Mouse (Mus musculus): ENCODE measurements around the gene Pigz.
"Not testable (repeated sequence)": the region's sequence is repeated elsewhere in the genome, so short reads cannot be mapped to it uniquely, and the experiment has no call there.

The Pigz gene

GRCm38 (mm10) chr16:31932255-31932654 is 1.4 kb upstream of the Pigz start:
- DNase-seq (ENCODE audit: low read depth, low spot score) = no peak

- peak; percentile 33 for DNase-seq (ENCODE audit: low read depth, low spot score)
These were observed 582 bp upstream of the Pigz start for GRCm38 (mm10) chr16:31932840-31933697.

- no peak for DNase-seq (ENCODE audit: low read depth, low spot score)
These were observed 929 bp downstream of the Pigz start for GRCm38 (mm10) chr16:31934550-31935010.

- DNase-seq (ENCODE audit: low read depth, low spot score) = no peak
These were observed 1.7 kb downstream of the Pigz start for GRCm38 (mm10) chr16:31935091-31935979.

GRCm38 (mm10) chr16:31936568-31936967 is 2.9 kb downstream of the Pigz start:
- no peak for DNase-seq (ENCODE audit: low read depth, low spot score)

- no peak for DNase-seq (ENCODE audit: low read depth, low spot score)
These were observed 5.2 kb downstream of the Pigz start for GRCm38 (mm10) chr16:31938856-31939255.

- DNase-seq (ENCODE audit: low read depth, low spot score) = no peak
These were observed 6.9 kb downstream of the Pigz start for GRCm38 (mm10) chr16:31940586-31940985.

GRCm38 (mm10) chr16:31943980-31944379 is 10.3 kb downstream of the Pigz start:
- DNase-seq (ENCODE audit: low read depth, low spot score) = peak; percentile 32

- DNase-seq (ENCODE audit: low read depth, low spot score) = no peak
These were observed 11.1 kb downstream of the Pigz start for GRCm38 (mm10) chr16:31944698-31945255.

- no peak for DNase-seq (ENCODE audit: low read depth, low spot score)
These were observed 11.7 kb downstream of the Pigz start for GRCm38 (mm10) chr16:31945372-31945771.

- not testable (repeated sequence) for DNase-seq (ENCODE audit: low read depth, low spot score)
These were observed 12.3 kb downstream of the Pigz start for GRCm38 (mm10) chr16:31945986-31946385.

GRCm38 (mm10) chr16:31947333-31947732 is 13.7 kb downstream of the Pigz start:
- DNase-seq (ENCODE audit: low read depth, low spot score) = peak; percentile 11

- DNase-seq (ENCODE audit: low read depth, low spot score) = no peak
These were observed 14.3 kb downstream of the Pigz start for GRCm38 (mm10) chr16:31947901-31948316.

GRCm38 (mm10) chr16:31948345-31948774 is 14.7 kb downstream of the Pigz start, which contains the start of the genes 0610012G03Rik and Ncbp2:
TSS of gene 0610012G03Rik (minus strand) at chr16:31948494.
TSS of gene Ncbp2 (plus strand) at chr16:31948513.
- peak; percentile 85 for DNase-seq (ENCODE audit: low read depth, low spot score)

GRCm38 (mm10) chr16:31963224-31963623 is 29.6 kb downstream of the Pigz start:
- no peak for DNase-seq (ENCODE audit: low read depth, low spot score)

GRCm38 (mm10) chr16:31975258-31975657 is 41.6 kb downstream of the Pigz start:
- no peak for DNase-seq (ENCODE audit: low read depth, low spot score)

GRCm38 (mm10) chr16:31979501-31979900 is 45.9 kb downstream of the Pigz start:
- DNase-seq (ENCODE audit: low read depth, low spot score) = no peak

GRCm38 (mm10) chr16:31980946-31981345 is 47.3 kb downstream of the Pigz start:
- no peak for DNase-seq (ENCODE audit: low read depth, low spot score)

GRCm38 (mm10) chr16:31992039-31992438 is 58.4 kb downstream of the Pigz start:
- DNase-seq (ENCODE audit: low read depth, low spot score) = no peak

- no peak for DNase-seq (ENCODE audit: low read depth, low spot score)
These were observed 59.5 kb downstream of the Pigz start for GRCm38 (mm10) chr16:31993195-31993594.

GRCm38 (mm10) chr16:31993946-31994345 is 60.3 kb downstream of the Pigz start:
- DNase-seq (ENCODE audit: low read depth, low spot score) = no peak
